Mouse (Mus musculus): ENCODE measurements around the gene Rbp1. TPM values are rescaled to one million over a fixed set of nuclear protein-coding genes. Genes with fewer than 3 reads are reported as not detected.

The Rbp1 gene
- total and polyA plus RNA-seq, 3 experiments: 0.08 to 0.21 TPM; not detected in 1

GRCm38 (mm10) chr9:98388633-98388965 lies 34.2 kb upstream of the Rbp1 start:
- DNase-seq (ENCODE audit: low read depth, low spot score): no peak
- Histone ChIP-seq H3K79me2 (ENCODE audit: control insufficient read depth, insufficient read depth, low read length, poor library complexity) (no peaks in the 10 kb centered on the region), H3K27ac (ENCODE audit: control insufficient read depth, low read depth, low read length) (no peak overlapping the region), H3K9ac (ENCODE audit: control insufficient read depth, low read depth, low read length, poor library complexity, severe bottlenecking) (no peak overlapping the region), H3K27me3 (ENCODE audit: control insufficient read depth in 1 of 2, insufficient read depth in 2 of 2, low read length in 2 of 2) (no peaks in the 10 kb centered on the region), H3K9me3 (replicated peaks; ENCODE audit: insufficient read depth, low read length) (no peaks in the 10 kb centered on the region), H3K4me1 (ENCODE audit: control insufficient read depth in 1 of 2, insufficient read depth in 2 of 2, low read length in 2 of 2) (no peaks in the 10 kb centered on the region), H3K36me3 (ENCODE audit: control insufficient read depth in 1 of 2, insufficient read depth in 2 of 2, low read length in 2 of 2) (no peaks in the 10 kb centered on the region), H3K4me3 (ENCODE audit: control insufficient read depth in 1 of 2, insufficient read depth in 1 of 2, low read depth in 2 of 2, low read length in 2 of 2) (no peak overlapping the region)
- no peak for TF ChIP-seq POLR2A (IDR thresholded peaks at IDR 0.05; ENCODE audit: control insufficient read depth in 1 of 2, insufficient read depth in 1 of 2, low read depth in 1 of 2, low read length in 2 of 2, poor library complexity in 1 of 2)
- no peak for TF ChIP-seq USF1 (IDR thresholded peaks at IDR 0.05; ENCODE audit: low read depth, low read length)
- no peak for TF ChIP-seq MXI1 (IDR thresholded peaks at IDR 0.05; ENCODE audit: low read depth, low read length)

- Histone ChIP-seq H3K4me3 (ENCODE audit: control insufficient read depth in 1 of 2, insufficient read depth in 1 of 2, low read depth in 2 of 2, low read length in 2 of 2) (no peak overlapping the region), H3K79me2 (ENCODE audit: control insufficient read depth, insufficient read depth, low read length, poor library complexity) (no peaks in the 10 kb centered on the region), H3K27ac (ENCODE audit: control insufficient read depth, low read depth, low read length) (no peak overlapping the region), H3K9me3 (replicated peaks; ENCODE audit: insufficient read depth, low read length) (no peaks in the 10 kb centered on the region), H3K36me3 (ENCODE audit: control insufficient read depth in 1 of 2, insufficient read depth in 2 of 2, low read length in 2 of 2) (no peaks in the 10 kb centered on the region), H3K4me1 (ENCODE audit: control insufficient read depth in 1 of 2, insufficient read depth in 2 of 2, low read length in 2 of 2) (no peaks in the 10 kb centered on the region), H3K27me3 (ENCODE audit: control insufficient read depth in 1 of 2, insufficient read depth in 2 of 2, low read length in 2 of 2) (no peaks in the 10 kb centered on the region), H3K9ac (ENCODE audit: control insufficient read depth, low read depth, low read length, poor library complexity, severe bottlenecking) (no peak overlapping the region)
- no peak for DNase-seq (ENCODE audit: low read depth, low spot score)
- TF ChIP-seq POLR2AphosphoS2 (IDR thresholded peaks at IDR 0.05; ENCODE audit: low read length) (no peak), USF2 (IDR thresholded peaks at IDR 0.05; ENCODE audit: borderline replicate concordance in 1 of 2, insufficient read depth in 1 of 2, low read depth in 1 of 2, low read length in 2 of 2) (no peak), MAZ (IDR thresholded peaks at IDR 0.05; ENCODE audit: low read depth, low read length) (no peak), NRF1 (IDR thresholded peaks at IDR 0.05; ENCODE audit: insufficient read depth, low read depth, low read length, poor library complexity, severe bottlenecking) (no peak), CTCF (IDR thresholded peaks at IDR 0.05 in 2 of 3, conservative IDR thresholded peaks at IDR 0.05 in 1 of 3; ENCODE audit: control insufficient read depth in 1 of 3, insufficient read depth in 1 of 3, low read depth in 2 of 3, low read length in 3 of 3, poor library complexity in 1 of 3, severe bottlenecking in 1 of 3) (no peak), POLR2A (IDR thresholded peaks at IDR 0.05; ENCODE audit: control insufficient read depth in 1 of 2, insufficient read depth in 1 of 2, low read depth in 1 of 2, low read length in 2 of 2, poor library complexity in 1 of 2) (no peak), ZNF384 (IDR thresholded peaks at IDR 0.05; ENCODE audit: low read depth, low read length) (no peak)
Observed at GRCm38 (mm10) chr9:98393496-98393895, 29.3 kb upstream of the Rbp1 start.

- Histone ChIP-seq H3K4me1 (ENCODE audit: control insufficient read depth in 1 of 2, insufficient read depth in 2 of 2, low read length in 2 of 2) (no peaks in the 10 kb centered on the region), H3K27ac (ENCODE audit: control insufficient read depth, low read depth, low read length) (no peak overlapping the region), H3K9ac (ENCODE audit: control insufficient read depth, low read depth, low read length, poor library complexity, severe bottlenecking) (no peak overlapping the region), H3K27me3 (ENCODE audit: control insufficient read depth in 1 of 2, insufficient read depth in 2 of 2, low read length in 2 of 2) (no peaks in the 10 kb centered on the region), H3K4me3 (ENCODE audit: control insufficient read depth in 1 of 2, insufficient read depth in 1 of 2, low read depth in 2 of 2, low read length in 2 of 2) (no peak overlapping the region), H3K36me3 (ENCODE audit: control insufficient read depth in 1 of 2, insufficient read depth in 2 of 2, low read length in 2 of 2) (no peaks in the 10 kb centered on the region), H3K79me2 (ENCODE audit: control insufficient read depth, insufficient read depth, low read length, poor library complexity) (no peaks in the 10 kb centered on the region), H3K9me3 (replicated peaks; ENCODE audit: insufficient read depth, low read length) (no peaks in the 10 kb centered on the region)
- TF ChIP-seq ZMIZ1 (IDR thresholded peaks at IDR 0.05; ENCODE audit: low read depth, low read length): no peak
- no peak for TF ChIP-seq SMC3 (IDR thresholded peaks at IDR 0.05; ENCODE audit: low read depth, low read length)
- no peak for TF ChIP-seq NELFE (IDR thresholded peaks at IDR 0.05; ENCODE audit: low read depth, low read length)
- no peak for TF ChIP-seq ZNF384 (IDR thresholded peaks at IDR 0.05; ENCODE audit: low read depth, low read length)
- TF ChIP-seq HCFC1 (IDR thresholded peaks at IDR 0.05; ENCODE audit: low read depth, low read length): no peak
- TF ChIP-seq CTCF (IDR thresholded peaks at IDR 0.05 in 2 of 3, conservative IDR thresholded peaks at IDR 0.05 in 1 of 3; ENCODE audit: control insufficient read depth in 1 of 3, insufficient read depth in 1 of 3, low read depth in 2 of 3, low read length in 3 of 3, poor library complexity in 1 of 3, severe bottlenecking in 1 of 3): no peak
- TF ChIP-seq E2F4 (IDR thresholded peaks at IDR 0.05; ENCODE audit: borderline replicate concordance, low read depth, low read length): no peak
- no peak for TF ChIP-seq MYB (IDR thresholded peaks at IDR 0.05; ENCODE audit: low read depth, low read length)
- TF ChIP-seq NRF1 (IDR thresholded peaks at IDR 0.05; ENCODE audit: insufficient read depth, low read depth, low read length, poor library complexity, severe bottlenecking): no peak
- TF ChIP-seq UBTF (IDR thresholded peaks at IDR 0.05; ENCODE audit: borderline replicate concordance, insufficient read depth, low read depth, low read length): no peak
- no peak for TF ChIP-seq ELF1 (IDR thresholded peaks at IDR 0.05; ENCODE audit: low read depth, low read length)
- no peak for DNase-seq (ENCODE audit: low read depth, low spot score)
Observed at GRCm38 (mm10) chr9:98397211-98397610, 25.6 kb upstream of the Rbp1 start.

All from MEL (cell line).